Mouse (Mus musculus) naive thymus-derived CD4-positive, alpha-beta T cell, adult 2 months (primary cell): ENCODE measurements around the gene Jmjd7.
A peak's percentile ranks its signal among the peaks of the same experiment; 100 is the strongest.

Source experiments
- DNase-seq: peaks from one replicate; pipeline ENCODE4 v3.0.0-alpha.2; 2011; ENCODE audit warnings: low read depth

Gene Jmjd7

DNA sequence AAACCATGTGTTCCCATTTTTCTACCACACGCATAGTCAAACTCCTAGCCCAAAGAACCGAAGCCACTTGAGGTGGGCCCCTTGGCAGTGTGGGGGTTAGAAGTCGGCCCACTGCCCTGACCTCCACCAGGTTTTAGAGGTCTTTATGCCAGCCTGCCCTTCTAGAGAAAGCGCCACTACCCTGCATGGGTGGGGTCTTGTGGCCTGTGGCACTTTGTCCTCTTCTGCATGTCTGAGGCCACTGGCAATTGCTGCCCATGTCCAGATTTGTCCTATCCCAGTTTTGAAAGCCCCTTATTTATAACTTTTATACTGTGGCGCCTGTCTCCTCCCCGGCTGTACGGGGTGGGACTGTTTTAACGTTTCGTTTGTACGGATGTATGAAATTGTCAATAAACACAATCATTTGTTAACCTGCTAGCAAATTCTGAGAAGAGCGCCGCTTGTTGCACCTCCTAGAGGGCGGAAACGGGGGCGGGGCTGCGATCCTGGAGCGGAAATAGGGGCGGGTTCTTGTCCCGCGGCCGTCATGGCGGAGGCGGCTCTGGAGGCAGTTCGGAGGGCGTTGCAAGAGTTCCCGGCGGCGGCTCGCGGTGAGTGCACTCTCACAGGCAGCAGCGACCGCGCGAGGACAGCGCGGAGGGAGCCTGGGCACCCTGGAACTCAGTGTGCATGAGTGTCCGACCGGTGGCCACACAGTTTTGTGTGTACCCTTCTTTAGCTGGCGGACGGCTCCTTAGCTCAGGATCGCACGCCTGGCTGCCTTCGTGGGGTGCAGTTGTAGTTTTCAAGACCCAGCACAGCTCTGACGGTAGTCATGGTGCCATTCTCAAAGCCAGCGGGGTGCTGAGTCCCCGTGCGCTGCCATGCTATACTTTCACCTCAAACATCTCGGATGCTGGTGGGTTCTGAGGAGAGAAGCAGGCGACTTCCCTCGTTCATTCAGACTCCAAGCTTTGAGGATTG lies at the start of gene Jmjd7, which contains the start of gene Gm28042:
TSS of gene Jmjd7 (plus strand) at position 500 of the 966 bp plus-strand sequence.
TSS of gene Gm28042 (plus strand) at position 510 of the 966 bp plus-strand sequence.
- DNase-seq, result peak; percentile 95

DNA sequence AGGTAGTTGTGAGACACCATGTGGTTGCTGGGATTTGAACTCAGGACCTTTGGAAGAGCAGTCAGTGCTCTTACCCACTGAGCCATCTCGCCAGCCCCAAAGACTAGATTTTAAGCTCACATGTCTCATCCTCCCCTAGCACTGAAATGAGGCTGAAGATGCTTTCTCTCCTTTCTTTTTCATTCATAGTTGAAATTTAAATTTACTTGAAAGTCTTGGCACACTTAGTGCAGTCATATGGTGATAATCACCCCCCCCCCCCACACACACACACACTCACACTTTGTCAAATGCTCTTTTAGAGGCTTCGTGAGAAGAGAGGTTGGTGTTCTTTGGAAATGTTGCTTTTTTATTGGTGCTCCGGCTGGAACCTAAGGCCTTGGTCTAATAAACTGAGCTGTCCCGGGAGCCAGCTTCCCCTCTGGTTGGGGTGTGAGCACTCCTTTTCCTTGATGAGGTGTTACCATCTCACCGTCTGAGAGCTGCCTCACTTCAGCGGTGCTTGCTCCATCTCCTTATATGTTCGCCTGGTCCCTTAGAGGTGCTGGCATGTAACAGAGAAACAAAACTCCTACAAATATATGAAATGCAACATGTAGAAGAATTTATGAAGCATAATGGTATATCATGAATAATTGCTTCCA lies 46.8 kb upstream of the Jmjd7 start:
- no peak for DNase-seq

DNA sequence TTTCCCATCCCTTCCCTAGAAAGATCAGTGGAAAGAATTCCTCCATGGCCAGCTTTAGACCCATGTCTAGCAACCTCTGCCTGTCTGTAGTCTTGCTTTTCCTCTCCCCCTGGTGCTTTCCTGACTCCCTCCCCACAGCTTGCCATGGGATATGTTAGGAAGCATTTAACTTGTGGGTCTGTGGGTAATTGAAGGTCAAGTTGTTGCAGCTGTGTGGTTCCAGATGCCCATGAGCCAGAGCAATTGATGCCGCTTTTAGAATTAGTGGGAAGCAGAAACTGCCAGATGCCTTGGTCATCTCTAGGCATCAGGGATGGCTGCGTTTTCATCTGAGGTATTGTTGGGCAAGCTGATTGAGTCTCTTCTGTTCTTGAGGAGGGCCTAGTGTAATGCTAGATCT lies 45.7 kb upstream of the Jmjd7 start:
- DNase-seq, result no peak

DNA sequence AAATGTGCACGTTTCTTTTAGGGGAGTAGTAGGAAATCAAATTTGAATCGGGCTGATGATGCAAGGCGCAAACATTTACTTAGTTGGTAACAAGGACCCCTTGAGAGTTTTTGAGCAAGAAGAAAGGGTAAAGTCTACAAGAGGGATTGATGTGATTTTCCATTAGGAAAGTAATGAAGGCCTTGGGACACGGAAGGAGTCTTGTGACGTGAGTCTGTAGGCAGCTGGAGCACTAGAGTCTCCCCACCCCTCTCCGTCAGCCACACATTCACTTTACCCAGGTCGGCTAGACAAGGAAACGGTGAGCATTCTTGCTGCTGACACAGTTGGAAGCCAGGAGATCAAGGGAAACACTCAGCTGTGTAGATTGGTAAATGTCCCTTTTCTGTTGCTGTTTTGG lies 41.4 kb upstream of the Jmjd7 start:
- no peak for DNase-seq

DNA sequence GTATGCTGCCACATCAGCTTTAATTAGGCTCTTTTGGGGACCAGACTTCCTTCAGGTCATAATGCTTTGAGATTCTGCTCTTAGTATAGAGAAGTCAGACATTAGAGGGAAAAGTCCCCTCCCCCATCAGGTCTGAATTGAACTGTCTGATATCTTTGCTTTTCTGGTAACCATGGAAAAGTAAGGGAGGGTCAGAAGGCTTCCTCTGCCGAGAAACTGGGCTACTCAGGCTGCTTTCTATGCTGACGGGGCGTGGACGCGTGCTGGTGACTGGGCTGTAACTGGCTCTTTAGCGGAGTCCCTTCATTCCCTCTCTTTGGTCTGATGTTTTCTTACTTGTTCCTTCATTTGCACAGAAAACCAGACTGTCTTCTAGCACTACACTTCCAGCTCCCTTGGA lies 40.9 kb upstream of the Jmjd7 start:
- no peak for DNase-seq

DNA sequence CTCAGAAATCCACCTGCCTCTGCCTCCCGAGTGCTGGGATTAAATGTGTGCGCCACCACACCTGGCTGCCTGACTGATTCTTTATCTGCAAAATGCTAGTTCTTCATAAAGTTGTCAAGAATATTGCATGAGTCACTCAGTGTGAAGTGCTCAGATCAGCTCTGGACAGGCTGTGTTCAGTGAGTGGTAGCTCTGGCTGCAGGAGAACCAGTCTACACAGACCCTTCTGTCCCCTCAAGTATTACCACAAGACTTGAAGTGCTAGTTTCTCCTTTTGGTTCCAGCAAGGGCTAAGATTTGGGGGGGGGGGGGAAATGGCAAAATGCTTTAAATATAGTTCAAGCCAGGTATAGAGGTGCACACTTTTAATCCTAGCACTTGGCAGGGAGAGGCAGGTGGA lies 39.8 kb upstream of the Jmjd7 start:
- no peak for DNase-seq

DNA sequence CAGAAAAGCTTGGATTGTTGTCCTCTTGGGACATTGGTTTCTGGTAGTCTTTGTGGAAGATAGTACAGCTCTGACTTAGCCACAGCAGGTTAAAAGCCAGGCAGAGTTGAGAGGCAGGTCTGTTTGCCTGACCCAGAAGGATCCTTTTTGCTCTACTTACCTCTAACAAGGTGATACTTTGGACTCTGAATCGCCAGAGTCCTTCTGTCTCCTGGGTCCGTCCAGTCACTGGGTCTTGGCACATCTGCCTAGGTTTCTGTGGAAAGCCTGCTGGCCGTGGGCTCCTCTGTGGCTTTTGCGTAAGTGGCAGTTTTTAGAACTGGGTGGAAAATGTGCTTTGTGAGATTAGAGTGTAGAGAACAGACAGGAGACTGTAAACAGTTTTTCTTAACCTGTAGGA lies 38.3 kb upstream of the Jmjd7 start:
- no peak for DNase-seq

DNA sequence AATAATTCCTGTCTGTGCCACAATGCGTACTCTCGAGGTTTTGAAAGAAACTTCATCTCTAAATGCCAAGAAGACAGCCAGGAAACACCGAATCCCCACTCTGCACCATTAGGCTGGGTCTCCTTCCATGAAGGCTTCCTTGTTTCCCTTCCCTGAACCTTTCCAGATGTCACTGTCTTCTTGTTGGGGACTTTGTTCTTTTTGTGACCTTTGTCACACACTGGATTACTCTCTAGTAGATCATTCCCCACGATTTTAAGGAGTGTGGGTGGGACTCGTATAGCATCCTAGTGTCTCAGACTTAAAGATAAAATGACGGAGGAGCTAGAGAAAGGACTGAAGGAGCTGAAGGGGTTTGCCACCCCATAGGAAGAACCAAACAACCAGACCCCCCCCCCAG lies 36.4 kb upstream of the Jmjd7 start:
- DNase-seq, result no peak

DNA sequence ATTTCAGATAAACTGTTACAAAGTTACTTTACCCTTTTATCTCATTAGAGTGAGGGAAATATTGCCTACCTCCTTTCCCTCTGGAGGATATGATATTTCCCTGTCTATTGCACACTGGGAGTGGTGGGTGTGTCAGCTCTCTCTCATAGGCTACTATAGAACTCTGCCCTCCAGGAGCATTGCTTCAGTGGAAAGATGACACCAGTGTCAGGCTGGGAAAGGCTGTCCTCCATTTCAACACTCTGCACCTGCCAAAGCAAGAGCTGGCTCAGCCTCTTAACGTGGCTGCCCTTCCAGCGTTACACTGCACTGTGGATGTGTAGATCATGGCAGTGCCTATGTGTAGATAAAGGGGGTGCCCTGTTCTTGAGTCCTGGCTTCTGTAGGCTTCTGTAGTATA lies 34.9 kb upstream of the Jmjd7 start:
- DNase-seq, result no peak

DNA sequence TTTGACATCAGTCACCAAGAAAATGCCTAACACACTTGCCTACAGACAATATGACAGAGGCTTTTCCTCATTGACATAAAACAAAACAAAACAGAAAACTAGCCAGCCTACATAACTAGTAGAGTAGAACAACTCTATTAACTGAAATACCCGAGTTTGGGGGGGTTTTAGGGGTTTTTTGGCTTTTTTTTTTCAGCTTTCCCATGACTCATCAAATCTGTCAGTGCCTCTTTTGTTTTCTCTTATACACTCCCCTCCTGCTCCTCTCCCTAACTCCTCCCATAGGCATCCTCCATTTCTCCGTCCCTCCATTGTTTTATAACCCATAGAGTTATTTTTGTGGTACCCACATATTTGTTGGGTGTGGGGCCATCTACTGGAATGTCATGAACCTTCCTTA lies 33.8 kb upstream of the Jmjd7 start:
- no peak for DNase-seq

DNA sequence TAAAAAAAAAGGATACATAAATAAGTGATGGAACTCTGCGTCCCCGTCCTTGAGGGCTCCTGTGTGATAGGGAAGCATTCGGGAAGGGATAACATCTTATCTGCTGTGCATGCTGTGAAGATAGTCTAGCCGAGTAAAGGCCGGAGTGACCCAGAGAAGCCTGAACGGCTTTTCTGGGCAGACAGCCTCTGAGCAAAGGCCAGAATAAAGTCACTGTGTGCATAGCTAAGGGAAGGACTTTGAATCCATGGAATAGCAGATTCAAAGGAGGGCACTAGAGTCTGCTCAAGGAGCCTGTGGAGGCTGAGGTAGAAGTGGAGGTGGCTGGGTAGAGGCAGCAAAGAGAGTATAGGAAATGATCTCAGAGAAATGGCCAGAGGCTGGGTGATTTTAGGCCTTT lies 32.4 kb upstream of the Jmjd7 start:
- no peak for DNase-seq

DNA sequence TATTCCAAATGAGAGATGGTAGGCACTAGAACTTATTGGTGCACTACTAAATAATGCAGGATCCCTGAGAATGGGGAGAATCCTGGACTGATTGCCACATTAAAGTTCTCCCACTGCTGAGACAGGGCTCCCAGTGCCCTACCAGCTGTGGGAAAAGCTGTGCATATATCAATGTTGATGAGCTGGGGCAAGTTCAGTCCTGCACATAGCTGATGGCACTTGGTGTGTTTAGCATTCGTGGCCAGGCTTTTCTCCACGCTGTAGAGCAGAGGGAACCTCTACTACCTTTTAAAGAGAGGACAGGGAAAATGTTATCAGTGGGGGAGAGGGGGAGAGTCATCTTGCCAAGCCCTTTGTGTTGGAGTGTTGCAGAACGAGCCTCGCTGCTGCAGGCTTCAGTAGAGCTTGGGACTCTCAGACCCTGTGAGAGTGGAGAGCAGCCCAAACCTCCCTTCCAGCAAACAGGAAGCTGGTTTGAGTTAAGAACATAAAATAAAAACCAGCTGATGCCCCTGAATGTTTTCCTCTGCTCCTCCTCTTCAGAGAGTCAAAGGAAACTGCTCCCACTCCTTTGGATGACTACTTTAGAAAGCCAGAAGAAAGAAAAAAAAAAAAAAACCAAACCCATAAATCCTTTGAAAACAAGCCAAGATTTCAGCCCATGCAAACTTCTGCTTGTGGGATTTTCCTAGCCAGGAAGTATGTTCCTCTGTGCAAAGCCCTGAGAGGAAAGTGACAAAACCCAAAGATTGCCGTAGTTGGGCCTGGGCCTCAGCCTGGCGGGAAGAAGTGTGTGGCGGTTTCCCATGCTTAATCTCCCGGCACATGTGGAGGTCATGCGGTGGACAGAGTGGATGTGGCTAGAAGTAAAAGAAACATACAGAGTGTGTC lies 31.6 kb upstream of the Jmjd7 start:
- DNase-seq, result no peak

DNA sequence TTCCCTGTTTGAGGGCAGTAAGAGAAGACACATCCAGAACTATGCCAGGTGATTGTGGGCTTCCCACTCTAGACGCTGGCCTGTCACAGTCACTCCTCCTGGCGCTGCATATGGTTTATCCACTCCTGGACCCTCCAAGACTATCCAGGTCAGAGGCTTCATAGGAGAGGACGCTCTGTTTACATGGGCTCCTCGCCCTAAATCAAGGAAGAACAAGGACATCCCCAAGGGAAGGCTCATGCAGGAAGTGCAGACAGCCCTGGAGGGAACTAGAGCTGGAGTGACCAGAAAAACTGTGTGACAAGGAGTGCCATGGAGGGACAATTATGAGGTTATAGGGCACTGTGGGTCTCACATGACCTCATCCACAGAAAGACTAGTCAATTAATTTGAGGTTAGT lies 29.9 kb upstream of the Jmjd7 start:
- DNase-seq, result no peak

DNA sequence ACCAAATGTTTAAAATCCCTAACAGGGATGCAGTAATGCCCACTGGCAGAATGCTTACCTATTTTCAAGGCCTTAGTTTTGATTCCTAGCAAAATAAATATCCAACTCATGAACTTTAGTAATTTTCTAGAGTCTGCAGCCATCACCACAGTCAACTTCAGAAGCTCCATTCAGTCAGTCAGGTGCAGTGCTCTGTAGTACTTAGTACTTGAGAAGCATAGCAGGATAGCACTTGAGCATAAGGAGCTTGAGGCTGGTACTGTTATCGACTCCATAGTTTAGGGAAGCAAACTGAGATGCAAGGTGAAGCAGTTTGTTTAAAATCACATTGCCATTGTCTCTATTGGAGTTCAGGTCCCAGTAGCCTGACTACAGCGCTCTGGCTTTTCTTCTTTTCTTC lies 27.6 kb upstream of the Jmjd7 start:
- no peak for DNase-seq

DNA sequence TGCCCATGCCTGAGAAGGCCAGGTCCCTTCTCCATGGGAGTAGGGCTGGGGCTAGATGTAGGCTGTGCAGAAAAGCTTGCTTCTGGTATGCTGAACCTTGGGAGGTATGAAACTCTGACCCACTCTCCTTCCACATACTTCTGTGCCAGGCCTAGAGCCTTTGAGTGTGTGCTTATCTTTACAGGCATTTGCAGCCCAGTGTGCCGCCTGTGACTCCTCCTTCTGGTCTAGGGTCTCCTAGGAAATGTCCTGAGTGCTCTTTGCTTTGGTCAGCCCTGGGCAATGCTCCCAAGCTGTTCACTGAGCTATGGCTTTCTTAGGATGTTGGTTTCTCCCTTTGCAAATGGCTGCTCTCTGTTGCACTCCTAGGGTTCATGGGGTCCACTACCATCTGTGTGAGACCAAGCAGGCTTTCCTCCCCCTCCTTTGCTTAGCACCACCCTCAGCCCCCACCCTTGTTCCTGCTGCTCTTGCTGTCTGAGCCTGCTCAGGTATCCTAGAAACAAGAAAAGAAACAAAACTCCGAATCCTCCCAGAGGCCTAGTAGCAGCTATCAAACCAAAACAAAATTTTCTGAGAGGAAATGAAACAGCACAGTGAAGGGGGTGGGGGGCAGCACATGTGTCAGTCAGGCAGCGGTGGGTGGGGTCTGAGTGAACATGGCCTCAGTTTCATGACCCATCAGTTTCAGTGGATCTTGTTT lies 26.2 kb upstream of the Jmjd7 start:
- no peak for DNase-seq

DNA sequence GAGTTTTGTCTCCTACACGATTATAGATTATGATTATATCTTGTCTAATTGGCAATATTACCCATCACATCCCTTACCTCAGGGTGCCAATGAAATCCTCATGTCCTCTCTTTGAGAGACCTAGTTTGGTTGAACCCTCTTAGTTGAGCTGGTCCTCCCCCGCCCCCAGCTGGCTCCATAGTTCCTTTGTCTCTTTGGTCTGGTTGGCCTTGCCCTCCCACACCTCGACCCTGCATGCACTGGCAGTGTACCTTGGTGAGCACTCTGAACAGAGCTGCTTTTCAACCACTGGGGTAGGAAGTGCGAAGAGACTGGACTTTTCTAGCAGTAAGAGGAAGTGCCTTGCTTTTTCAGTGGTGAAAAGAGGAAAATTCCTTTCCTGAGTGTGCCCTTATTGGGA lies 25.3 kb upstream of the Jmjd7 start:
- no peak for DNase-seq

DNA sequence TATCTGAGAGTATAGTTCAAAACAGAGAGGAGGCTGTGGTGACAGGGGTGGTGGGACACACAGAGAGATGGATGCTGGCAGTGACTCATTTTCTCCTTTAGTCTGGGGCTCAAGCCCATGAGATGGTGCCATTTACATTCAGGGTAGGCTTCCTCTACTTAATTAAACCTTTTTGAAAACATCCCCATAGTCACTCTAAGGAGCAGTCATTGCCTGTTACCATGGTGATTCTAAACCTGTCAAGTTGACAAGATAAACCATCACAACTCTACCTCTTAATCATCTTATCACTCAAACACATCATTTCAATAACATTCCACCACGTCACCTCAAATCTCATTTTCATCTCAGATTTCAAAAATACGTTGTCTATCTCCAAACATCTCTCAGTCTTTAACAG lies 23.3 kb upstream of the Jmjd7 start:
- no peak for DNase-seq

DNA sequence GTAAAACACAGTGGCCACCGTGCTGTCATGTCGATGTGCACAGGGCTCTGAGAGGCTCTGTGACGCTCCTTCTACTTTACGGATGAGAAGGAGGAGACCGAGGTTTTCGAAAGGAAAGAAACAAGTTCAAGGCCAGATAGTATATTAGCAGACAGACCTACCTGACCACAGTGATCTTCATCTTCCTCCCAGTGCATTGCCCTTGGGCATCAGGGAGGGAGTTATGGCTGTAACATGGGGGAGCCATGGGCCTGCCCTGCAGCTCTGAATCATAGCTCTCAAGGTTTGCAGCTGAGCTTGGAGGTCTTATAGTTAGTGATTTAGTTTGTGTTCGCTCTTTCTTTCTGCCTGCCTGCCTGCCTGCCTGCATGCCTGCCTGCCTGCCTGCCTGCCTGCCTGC lies 20.6 kb upstream of the Jmjd7 start:
- DNase-seq, result no peak

DNA sequence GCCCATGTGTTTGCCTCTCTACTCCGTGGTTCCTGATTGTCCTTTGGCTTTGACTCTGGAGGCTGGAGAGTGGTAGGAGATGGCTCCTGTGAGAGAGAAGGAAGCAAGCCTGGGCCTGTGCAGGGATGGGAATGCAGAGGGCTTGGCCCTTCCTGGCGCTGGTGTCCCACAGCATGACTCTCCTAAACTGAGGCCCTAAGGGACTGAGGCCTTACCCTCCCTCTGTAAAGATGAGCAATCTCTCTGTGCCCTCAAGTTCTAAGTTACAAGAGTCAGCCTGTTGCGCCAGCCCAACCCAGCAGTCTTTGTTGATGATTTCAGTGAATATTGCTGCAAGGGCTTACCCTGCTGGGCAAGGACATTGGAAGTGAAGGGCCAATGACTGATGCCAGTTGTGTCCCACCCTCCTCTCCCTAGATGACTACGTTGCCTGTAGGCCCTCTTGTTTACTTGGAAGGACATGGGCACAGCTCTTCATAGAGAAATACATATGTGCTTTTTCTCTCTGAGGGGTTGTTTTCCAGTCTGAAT lies 19.5 kb upstream of the Jmjd7 start:
- DNase-seq, result no peak

DNA sequence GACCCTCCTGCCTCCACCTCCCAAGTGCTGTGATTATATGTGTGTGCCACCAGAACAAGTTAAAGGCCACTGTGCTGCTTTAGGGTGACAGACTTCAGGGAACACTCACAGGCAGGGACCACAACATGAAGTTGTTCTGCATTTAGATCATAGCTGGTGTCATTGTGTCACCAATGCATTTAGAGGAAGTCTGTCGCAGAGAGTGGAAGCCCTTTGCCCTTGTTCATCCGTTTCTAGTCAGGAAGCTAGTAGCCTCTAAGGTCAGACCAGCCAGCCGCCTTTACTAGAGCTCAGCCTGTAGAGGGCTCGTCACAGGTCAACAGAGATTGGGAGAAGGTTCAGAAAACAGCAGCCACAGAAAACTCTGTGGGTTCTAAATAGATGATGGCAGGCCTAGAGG lies 18.6 kb upstream of the Jmjd7 start:
- no peak for DNase-seq

DNA sequence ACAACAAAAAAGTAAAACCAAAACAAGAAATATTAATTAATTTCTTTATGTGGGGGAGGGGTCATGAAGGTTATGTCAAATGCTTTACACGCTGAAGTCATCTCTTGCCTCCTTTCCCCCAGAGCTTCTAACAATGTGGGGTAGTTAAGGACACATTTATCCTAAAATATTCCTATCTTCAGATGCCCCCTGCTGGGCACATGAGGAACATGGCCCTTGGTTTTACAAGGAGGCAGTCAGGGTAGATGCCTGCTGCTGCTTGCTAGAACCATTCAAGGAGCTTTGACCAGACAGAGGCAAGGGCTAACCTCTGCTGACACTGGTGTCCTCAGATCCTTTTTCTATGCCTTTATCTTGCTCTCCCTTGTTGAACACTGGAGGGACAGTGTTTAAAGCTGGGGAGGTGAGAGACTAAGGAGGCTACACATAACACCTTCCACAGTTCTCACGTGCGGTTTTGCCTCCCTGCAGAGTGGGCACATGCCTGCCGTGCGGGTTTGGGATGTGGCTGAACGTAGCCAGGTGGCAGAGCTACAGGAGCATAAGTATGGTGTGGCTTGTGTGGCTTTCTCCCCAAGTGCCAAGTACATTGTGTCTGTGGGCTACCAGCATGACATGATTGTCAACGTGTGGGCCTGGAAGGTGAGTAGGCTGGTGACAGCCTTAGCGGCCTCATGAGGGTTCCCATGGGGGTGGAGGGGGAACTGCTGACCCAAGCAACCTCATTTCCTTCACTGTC lies 15.7 kb upstream of the Jmjd7 start:
- peak; percentile 69 for DNase-seq
